Mouse (Mus musculus) limb, embryonic 14.5 days (tissue): Measurements from ENCODE around the gene Map2k4. TPM values are rescaled to one million over a fixed set of nuclear protein-coding genes. Genes with fewer than 3 reads are reported as not detected.

Source experiments
- ATAC-seq: fragments of 200-750 bp; cut with Nextera tagmentation; 2 replicates; pipeline ENCODE4 v1.8.0; 2017; ENCODE audit warnings: low read depth, moderate number of reproducible peaks, moderate TSS enrichment; ENCODE audit not compliant: low FRiP score
- DNase-seq: peaks from one replicate; pipeline ENCODE4 v3.0.0-alpha.2; 2015; ENCODE audit warnings: low spot score
- H3K27ac ChIP-seq: fragments of 300-500 bp; sonication (generic); replicated peaks from 2 replicates; pipeline ENCODE4 v1.5.1; 2014; ENCODE audit warnings: low read depth, mild to moderate bottlenecking, low read length, moderate library complexity, mixed read lengths
- H3K27me3 ChIP-seq: fragments of 300-500 bp; sonication (generic); 2 replicates; pipeline ENCODE4 v1.6.1; 2014; ENCODE audit warnings: low read length, mixed read lengths; ENCODE audit not compliant: control insufficient read depth, insufficient read depth
- H3K36me3 ChIP-seq: fragments of 300-500 bp; sonication (generic); 2 replicates; pipeline ENCODE4 v1.6.1; 2014; ENCODE audit warnings: mild to moderate bottlenecking, low read length, moderate library complexity, mixed read lengths; ENCODE audit not compliant: control insufficient read depth, insufficient read depth
- H3K4me1 ChIP-seq: fragments of 300-500 bp; sonication (generic); 2 replicates; pipeline ENCODE4 v1.6.1; 2014; ENCODE audit warnings: antibody characterized with exemption, low read length, mixed read lengths; ENCODE audit not compliant: control insufficient read depth, insufficient read depth
- H3K4me2 ChIP-seq: fragments of 300-500 bp; sonication (generic); replicated peaks from 2 replicates; pipeline ENCODE4 v1.6.1; 2014; ENCODE audit warnings: low read depth, mild to moderate bottlenecking, low read length, moderate library complexity; ENCODE audit not compliant: severe bottlenecking
- H3K4me3 ChIP-seq: fragments of 300-500 bp; sonication (generic); replicated peaks from 2 replicates; pipeline ENCODE4 v1.5.1; 2014; ENCODE audit warnings: low read length
- H3K9ac ChIP-seq: fragments of 300-500 bp; sonication (generic); 2 replicates; pipeline ENCODE4 v1.6.1; 2014; ENCODE audit warnings: mild to moderate bottlenecking, low read depth, low read length, moderate library complexity; ENCODE audit not compliant: severe bottlenecking
- H3K9me3 ChIP-seq: fragments of 300-500 bp; sonication (generic); 2 replicates; pipeline ENCODE4 v1.6.1; 2016; ENCODE audit warnings: low read length; ENCODE audit not compliant: control insufficient read depth
- POLR2A ChIP-seq: fragments of 200-500 bp; IDR thresholded peaks from 2 replicates; pipeline ENCODE4 v1.8.0; 2012; ENCODE audit warnings: inconsistent platforms, mild to moderate bottlenecking, moderate library complexity, borderline replicate concordance; ENCODE audit not compliant: insufficient read depth, insufficient read length; ENCODE audit errors: extremely low read depth
- WGBS: fragments of 180-500 bp; shearing (Covaris S2); extraction: QIAGEN DNeasy Blood & Tissue Kit; methylation state at CpG from one replicate; pipeline ENCODE4 v1.1.7; 2014; 5-methylcytosine and 5-hydroxymethylcytosine counted together
- polyA plus RNA-seq, 2 experiments: library from polyadenylated mRNA; depleted of rRNA in 1 of 2; stranded (reverse) in 1 of 2; unstranded in 1 of 2; fragments of >200 nt; fragmentation: Nextera tagmentation in 1 of 2; extraction: Ambion mirVana in 1 of 2; gene quantifications; 2 replicates each; pipeline versions ENCODE4 v1.2.1 to v1.2.3; 2012 to 2014

Map2k4 gene
- polyA plus RNA-seq, 2 experiments, result 40.2 to 68.8 TPM

GRCm38 (mm10) chr11:65776906-65777611 is 11.0 kb downstream of the Map2k4 start:
- no peak overlapping the region for H3K9ac ChIP-seq

DNA sequence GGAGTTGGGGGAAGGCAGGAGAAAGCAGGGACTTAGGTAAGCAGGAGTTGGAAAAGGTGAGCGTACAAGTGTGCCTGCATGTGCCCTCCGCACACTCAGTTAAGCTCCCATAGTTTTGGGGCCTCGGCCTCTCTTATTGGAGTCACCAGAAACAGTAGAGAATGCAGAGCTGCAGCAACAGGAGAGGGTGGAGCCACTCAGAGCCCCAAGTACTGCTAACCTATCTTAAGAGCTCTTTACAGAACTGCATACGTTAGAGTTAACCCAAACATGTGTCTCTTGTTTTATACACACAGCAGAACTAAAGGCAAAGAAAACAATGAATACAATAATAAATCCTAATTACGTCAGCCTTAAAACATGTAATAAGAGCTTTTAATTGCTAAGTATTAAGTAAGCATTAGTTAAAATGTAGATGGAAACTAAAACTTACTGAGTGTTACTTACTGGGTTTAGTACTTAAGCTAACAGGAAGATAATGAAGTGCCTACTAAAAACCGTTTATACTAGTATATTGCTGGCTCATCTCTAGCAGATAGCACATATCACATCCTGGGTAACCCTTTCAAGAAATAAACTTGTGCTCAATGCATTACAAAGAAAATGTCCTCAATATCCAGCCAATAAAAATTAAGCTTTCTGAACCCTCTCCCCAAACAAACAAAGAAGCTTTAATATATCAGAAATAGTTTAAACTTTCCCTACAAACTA is 14.0 kb downstream of the Map2k4 start:
- no peak for ATAC-seq
- Histone ChIP-seq H3K9ac (no peak overlapping the region), H3K9me3 (no peaks in the 10 kb centered on the region), H3K4me1 (peaks cover 11% of the 10 kb centered on the region; the same call in 1 of the 2 replicates), H3K27ac (no peak overlapping the region), H3K36me3 (no peaks in the 10 kb centered on the region), H3K27me3 (no peaks in the 10 kb centered on the region), H3K4me3 (no peak overlapping the region), H3K4me2 (no peak overlapping the region)
- no peak for TF ChIP-seq POLR2A
- no peak for DNase-seq
- 68% methylated on average over 6 of the region's 6 CpGs for WGBS

More at GRCm38 (mm10) chr11:65776906-65777611, 11.0 kb downstream of the Map2k4 start:
- 67% methylated on average over 2 of the region's 2 CpGs for WGBS
- no peak for TF ChIP-seq POLR2A
- ATAC-seq (no peak), DNase-seq (no peak)
- H3K27ac ChIP-seq, result no peak overlapping the region
- no peak overlapping the region for H3K4me3 ChIP-seq
- H3K4me2 ChIP-seq, result no peak overlapping the region
- H3K4me1 ChIP-seq, result peaks cover 19% of the 10 kb centered on the region; the same call in 1 of the 2 replicates
- 0 out of 2 replicates have a peak, but pooled peaks cover 4% of the 10 kb centered on the region for H3K36me3 ChIP-seq
- H3K9me3 ChIP-seq, result no peaks in the 10 kb centered on the region
- no peaks in the 10 kb centered on the region for H3K27me3 ChIP-seq

DNA sequence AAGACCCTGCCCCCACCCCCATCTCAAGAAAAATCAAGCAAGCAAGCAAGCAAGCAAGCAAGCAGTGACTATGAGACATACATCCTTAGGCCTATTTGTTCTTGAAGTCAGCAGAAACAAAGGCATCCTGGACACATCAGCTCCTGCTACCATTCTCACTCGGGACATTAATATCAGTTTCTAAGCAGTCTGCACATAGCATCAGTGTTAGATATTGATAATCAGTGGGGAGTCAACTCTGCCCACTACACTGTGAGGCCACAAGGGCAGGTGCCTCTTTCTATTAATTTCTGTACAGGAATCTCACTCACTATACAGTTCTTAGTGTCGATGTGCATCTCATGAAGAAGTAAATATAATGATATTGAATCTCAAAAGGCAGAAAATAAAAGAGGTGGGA is 14.6 kb downstream of the Map2k4 start:
- TF ChIP-seq POLR2A, result no peak
- WGBS, result 93% methylated on average over 2 of the region's 2 CpGs
- no peak overlapping the region for H3K4me3 ChIP-seq
- ATAC-seq (no peak), DNase-seq (no peak)
- no peaks in the 10 kb centered on the region for H3K27me3 ChIP-seq
- no peaks in the 10 kb centered on the region for H3K9me3 ChIP-seq
- H3K4me1 ChIP-seq, result peaks cover 8% of the 10 kb centered on the region; the same call in 1 of the 2 replicates
- H3K36me3 ChIP-seq, result no peaks in the 10 kb centered on the region
- H3K9ac ChIP-seq, result no peak overlapping the region
- no peak overlapping the region for H3K4me2 ChIP-seq
- H3K27ac ChIP-seq, result no peak overlapping the region

GRCm38 (mm10) chr11:65771546-65771945 is 16.6 kb downstream of the Map2k4 start:
- WGBS, result 98% methylated on average over 1 of the region's 1 CpGs
- no peaks in the 10 kb centered on the region for H3K36me3 ChIP-seq
- no peaks in the 10 kb centered on the region for H3K27me3 ChIP-seq
- no peaks in the 10 kb centered on the region for H3K9me3 ChIP-seq
- ATAC-seq, result no peak
- no peak for TF ChIP-seq POLR2A
- H3K4me3 ChIP-seq, result no peak overlapping the region
- DNase-seq, result no peak
- H3K9ac ChIP-seq, result no peak overlapping the region
- H3K27ac ChIP-seq, result no peak overlapping the region
- no peaks in the 10 kb centered on the region; the same call in 1 of the 2 replicates for H3K4me1 ChIP-seq
- no peak overlapping the region for H3K4me2 ChIP-seq

DNA sequence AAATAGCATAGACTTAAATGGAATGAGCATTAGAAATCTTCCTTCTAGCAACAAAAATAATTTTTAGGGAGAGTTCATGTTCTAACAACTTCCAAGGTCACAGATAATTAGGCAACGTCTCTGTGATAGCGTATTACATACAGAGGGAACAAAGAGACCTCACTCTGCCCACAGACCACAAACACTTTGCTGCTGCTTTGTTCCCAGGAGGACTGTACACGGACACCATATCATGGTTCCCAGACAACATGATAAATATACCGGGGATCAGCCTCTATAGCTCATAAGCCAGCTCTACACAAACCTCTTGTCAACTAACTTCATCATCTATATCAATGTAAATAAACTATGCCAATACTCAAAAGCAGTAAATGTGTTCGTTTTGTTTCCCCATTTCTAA is 18.1 kb downstream of the Map2k4 start:
- H3K9me3 ChIP-seq, result no peaks in the 10 kb centered on the region
- no peak overlapping the region for H3K27ac ChIP-seq
- 89% methylated on average over 5 of the region's 5 CpGs for WGBS
- no peak for ATAC-seq
- H3K27me3 ChIP-seq, result no peaks in the 10 kb centered on the region
- no peak for TF ChIP-seq POLR2A
- no peak for DNase-seq
- H3K9ac ChIP-seq, result no peak overlapping the region
- H3K4me3 ChIP-seq, result no peak overlapping the region
- no peaks in the 10 kb centered on the region for H3K4me1 ChIP-seq
- no peak overlapping the region for H3K4me2 ChIP-seq
- H3K36me3 ChIP-seq, result no peaks in the 10 kb centered on the region
